Mouse (Mus musculus) macrophage (primary cell): ENCODE results near the gene Tollip. TPM values are rescaled to one million over a fixed set of nuclear protein-coding genes. Genes with fewer than 3 reads are reported as not detected.

Experiments used
- H3K27ac ChIP-seq: fragments of 350-480 bp; formaldehyde crosslinking; 2 replicates; pipeline ENCODE4 v1.9.0; 2021
- H3K36me3 ChIP-seq: fragments of 350-480 bp; formaldehyde crosslinking; 2 replicates; pipeline ENCODE4 v1.9.0; 2021; ENCODE audit errors: inconsistent target
- H3K4me3 ChIP-seq: fragments of 350-480 bp; formaldehyde crosslinking; 2 replicates; pipeline ENCODE4 v1.9.0; 2021; ENCODE audit errors: inconsistent target
- H3K79me2 ChIP-seq: fragments of 350-480 bp; formaldehyde crosslinking; 2 replicates; pipeline ENCODE4 v1.9.0; 2021; ENCODE audit errors: inconsistent target
- WGBS: methylation state at CpG from one replicate; pipeline ENCODE4 v1.1.7; 2026; ENCODE audit warnings: inconsistent platforms; ENCODE audit not compliant: missing documents; 5-methylcytosine and 5-hydroxymethylcytosine counted together
- polyA plus RNA-seq: library from polyadenylated mRNA; stranded (reverse); fragments of 250-400 nt; gene quantifications from 3 replicates; pipeline ENCODE4 v1.2.4, GENCODE M21; 2018; ENCODE audit warnings: inconsistent platforms
- total RNA-seq, 78 experiments: library from RNA; depleted of rRNA; stranded (reverse); fragments of 250-400 nt; gene quantifications; 1 replicate in 9 of 78; 2 replicates in 24 of 78; 3 replicates in 43 of 78; 4 replicates in 2 of 78; pipeline ENCODE4 v1.2.4; 2018; ENCODE audit warnings: inconsistent platforms in 56 of 78

Tollip gene
- total RNA-seq (2018; cell fraction: chromatin; rRNA removed), result 100 to 1,000 TPM in 9 of 26 experiments, 10 to 100 TPM in 17; 39.0 to 224 (median 82.2) TPM
- total RNA-seq (2018; cell fraction: cytosol; rRNA removed), result 100 to 1,000 TPM in 4 of 26 experiments, 10 to 100 TPM in 22; 49.7 to 129 (median 77.4) TPM
- 100 to 1,000 TPM in 6 of 26 experiments, 10 to 100 TPM in 20; 47.6 to 144 (median 73.2) TPM for total RNA-seq (2018; cell fraction: nucleus; rRNA removed)
- polyA plus RNA-seq, result 55.0 to 65.0 TPM (median 55.4 TPM) in 3 replicates

DNA sequence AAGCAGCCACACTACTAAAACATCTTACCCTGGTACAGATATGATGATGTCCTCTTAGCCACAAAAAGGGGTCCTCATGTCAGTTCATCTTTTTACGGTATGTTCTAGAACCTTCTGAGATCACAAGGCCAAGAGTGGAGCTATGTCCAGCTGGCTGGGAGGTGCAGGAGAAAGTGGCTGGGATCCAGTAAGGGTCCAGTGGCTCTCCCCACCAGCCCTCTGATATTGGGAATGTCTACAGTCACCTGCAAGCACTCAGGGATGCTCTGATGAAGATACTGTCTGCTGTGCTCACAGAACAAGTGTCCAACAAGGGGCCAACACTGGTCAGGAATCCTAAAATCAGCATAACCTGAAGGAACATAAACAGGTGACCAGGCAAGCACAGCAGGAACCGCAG, at the start of gene Tollip:
Tollip (minus strand) TSS at position 101 of the 400 bp plus-strand sequence.
- Histone ChIP-seq H3K27ac (no peak within 1 kb of the TSS), H3K4me3 (no peak within 1 kb of the TSS), H3K79me2 (no peaks in the 10 kb centered on the region), H3K36me3 (no peaks in the 10 kb centered on the region)
- 95% methylated on average over 2 of the region's 2 CpGs for WGBS

DNA sequence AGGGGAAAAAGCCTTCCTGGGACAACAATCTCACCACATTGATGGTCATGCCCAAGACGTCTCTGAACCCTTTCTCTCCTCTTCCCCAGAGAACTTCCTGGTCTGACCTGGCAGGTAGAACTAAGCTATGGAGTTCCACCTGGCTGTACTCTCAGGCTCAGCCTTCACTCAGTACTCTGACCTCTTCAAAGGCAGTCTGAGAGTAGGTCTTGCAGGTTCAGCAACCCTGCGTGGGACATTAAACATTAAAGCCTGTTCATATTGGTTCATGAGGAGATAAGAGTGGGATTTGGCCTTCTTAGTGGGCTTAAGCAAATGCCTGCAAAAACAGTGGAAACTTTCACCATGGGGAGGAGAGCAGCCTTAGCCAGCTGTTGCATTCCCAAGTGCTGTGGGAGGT, 48.0 kb upstream of the Tollip start:
- WGBS, result 81% methylated on average over 2 of the region's 2 CpGs
- Histone ChIP-seq H3K79me2 (no peaks in the 10 kb centered on the region), H3K4me3 (no peak overlapping the region), H3K27ac (no peak overlapping the region), H3K36me3 (no peaks in the 10 kb centered on the region)

DNA sequence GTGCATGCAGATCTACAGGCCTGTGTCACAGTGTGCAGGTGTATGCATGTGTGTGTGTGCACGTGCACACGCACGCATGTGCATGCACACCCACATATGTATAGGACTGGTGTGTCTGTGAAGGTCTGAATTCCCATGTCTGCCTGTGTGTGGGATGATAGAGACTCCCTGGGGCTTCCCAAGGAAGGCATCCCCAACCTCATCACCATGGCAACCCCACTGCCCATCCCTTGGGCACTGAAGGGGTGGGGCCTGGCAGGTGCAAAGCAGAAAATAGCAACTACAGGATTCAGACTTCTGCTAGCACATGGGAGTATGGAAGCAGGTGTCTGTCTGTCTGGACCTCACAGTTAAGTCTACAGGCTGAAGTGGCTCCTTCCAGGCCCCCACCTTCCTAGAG, 44.2 kb upstream of the Tollip start:
- Histone ChIP-seq H3K4me3 (no peak overlapping the region), H3K79me2 (no peaks in the 10 kb centered on the region), H3K36me3 (no peaks in the 10 kb centered on the region), H3K27ac (no peak overlapping the region)
- WGBS, result 96% methylated on average over 3 of the region's 3 CpGs

DNA sequence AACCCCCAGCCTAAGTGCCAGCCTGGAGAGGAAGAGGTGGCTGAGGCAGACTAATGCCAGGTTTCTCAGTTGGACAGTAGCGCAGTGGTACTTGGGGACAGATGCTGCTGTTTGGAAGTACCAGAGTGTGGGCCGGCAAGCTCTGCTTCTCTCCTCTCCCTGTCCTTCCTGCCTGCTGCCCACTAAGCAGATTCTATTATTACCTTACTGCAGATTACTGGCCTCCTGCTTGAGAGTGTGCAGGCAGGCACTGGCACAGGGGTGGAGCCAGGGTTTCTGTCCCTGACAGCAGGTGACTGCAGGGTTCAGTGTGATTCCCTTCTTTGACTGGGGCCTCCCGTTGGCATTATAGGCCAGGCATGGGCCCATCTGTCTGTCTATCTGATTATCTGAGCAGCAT, 43.2 kb upstream of the Tollip start:
- Histone ChIP-seq H3K4me3 (no peak overlapping the region), H3K27ac (no peak overlapping the region), H3K79me2 (no peaks in the 10 kb centered on the region), H3K36me3 (no peaks in the 10 kb centered on the region)
- 82% methylated on average over 3 of the region's 3 CpGs for WGBS

DNA sequence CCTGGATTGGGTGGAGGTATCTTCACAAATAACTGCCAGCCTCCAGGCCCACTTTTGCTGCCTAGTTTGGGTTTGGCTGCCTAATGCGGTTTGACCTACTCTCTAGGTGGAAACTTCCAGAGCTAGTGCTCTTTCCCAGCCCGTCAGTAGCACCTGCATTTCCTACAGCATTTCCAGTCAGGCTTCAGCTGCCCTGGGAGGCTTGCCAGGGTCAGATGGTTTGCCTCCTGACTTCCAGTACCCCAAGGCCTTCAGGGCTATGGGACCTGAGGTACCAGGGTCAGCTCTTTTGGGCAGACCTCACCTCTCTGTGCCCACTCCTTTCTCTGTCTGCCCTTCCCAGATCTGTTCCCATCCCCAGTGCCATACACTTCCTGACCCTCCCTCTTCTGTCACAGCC, 42.6 kb upstream of the Tollip start:
- Histone ChIP-seq H3K36me3 (no peaks in the 10 kb centered on the region), H3K27ac (no peak overlapping the region), H3K79me2 (no peaks in the 10 kb centered on the region), H3K4me3 (no peak overlapping the region)
- WGBS, result 82% methylated on average over 2 of the region's 2 CpGs

DNA sequence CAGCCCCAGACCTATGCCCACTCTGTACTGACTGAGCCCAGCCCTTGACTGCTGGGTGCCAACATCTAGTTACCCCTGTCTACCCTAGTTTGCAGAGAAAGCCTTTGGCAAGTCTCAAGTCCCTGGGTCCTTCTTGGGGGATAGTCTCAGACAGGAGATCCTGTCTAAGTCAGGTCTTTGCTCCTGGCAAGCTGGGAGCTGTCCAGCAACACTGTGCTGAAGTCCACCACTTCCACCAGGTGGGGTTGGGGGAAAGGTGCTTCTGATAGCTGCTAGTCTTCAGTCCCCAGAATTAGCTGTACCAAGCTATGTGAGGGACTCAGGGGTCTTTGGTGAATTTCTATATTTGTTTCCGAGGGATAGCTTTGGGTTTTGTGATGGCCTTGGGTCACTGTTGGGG, 40.8 kb upstream of the Tollip start:
- no peak overlapping the region for H3K27ac ChIP-seq
- H3K36me3 ChIP-seq, result no peaks in the 10 kb centered on the region
- WGBS, result 93% methylated on average over 1 of the region's 1 CpGs
- H3K79me2 ChIP-seq, result no peaks in the 10 kb centered on the region
- H3K4me3 ChIP-seq, result no peak overlapping the region

DNA sequence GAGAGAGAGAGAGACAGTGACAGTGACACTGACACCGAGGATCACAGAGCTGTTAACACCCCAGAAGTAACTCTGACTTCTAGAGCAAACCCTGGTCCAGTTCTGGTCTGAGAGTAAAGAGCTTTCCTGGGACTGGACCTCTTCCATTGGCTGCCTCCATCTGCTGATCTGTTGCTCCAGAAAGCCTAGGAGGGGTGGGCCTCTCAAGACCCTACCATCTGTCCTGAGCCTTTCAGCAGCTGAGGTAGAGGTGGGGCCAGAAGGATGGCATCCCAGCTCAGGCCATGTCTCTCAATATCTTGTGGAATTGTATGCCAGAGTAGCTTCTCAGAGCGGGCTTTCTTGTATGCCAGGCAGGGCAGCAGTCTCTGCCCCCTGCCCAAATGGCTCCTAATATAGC, 39.9 kb upstream of the Tollip start:
- Histone ChIP-seq H3K27ac (no peak overlapping the region), H3K36me3 (no peaks in the 10 kb centered on the region), H3K79me2 (no peaks in the 10 kb centered on the region), H3K4me3 (no peak overlapping the region)
- WGBS, result 71% methylated on average over 2 of the region's 2 CpGs

DNA sequence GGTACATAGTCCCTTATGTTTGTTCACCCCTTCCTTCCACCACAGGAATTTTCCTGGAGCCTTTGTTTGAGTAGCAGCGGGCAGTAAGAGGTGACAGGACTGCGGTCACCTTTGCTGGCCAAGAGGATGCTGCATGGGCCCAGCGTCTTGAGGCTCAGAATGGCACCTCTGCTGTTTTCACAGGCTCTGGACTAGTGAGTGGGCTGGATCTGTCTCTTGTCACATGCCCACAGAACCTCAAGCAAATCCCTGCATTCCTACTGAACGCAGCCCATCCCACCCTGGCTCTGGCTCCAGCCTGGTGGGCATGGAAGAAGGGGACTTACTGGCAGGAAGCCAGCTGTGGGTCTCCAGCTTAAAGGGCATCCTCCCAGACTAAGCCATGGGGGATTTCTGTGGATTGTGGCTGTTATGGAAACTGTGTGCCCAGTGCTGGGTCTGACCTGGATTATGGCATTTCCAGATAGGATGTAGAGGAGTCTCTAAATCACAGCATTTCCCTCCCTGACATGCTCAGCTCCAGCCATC, 39.3 kb upstream of the Tollip start:
- Histone ChIP-seq H3K79me2 (no peaks in the 10 kb centered on the region), H3K36me3 (no peaks in the 10 kb centered on the region), H3K4me3 (no peak overlapping the region), H3K27ac (no peak overlapping the region)
- WGBS, result 87% methylated on average over 4 of the region's 4 CpGs

DNA sequence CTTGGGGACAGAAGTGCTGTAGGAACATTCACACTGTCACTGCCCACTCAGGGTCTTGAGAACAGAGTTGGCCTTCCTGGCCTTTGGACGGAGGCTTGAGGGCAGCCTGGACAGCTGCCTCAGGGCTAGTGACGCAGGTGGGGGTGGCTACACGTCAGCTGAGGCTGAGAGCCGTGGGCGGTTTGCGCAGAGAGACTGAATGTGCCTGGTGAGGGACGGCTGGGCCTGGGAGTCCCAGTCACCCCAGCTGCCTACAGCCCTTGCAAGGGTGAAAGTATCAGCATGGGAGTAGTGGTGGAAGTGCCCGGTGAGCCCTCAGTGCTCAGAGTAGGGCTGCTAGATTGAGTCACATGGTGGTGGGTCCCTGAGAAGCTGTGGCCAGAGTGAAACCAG, 37.9 kb upstream of the Tollip start:
- Histone ChIP-seq H3K27ac (no peak overlapping the region), H3K4me3 (no peak overlapping the region), H3K79me2 (no peaks in the 10 kb centered on the region), H3K36me3 (no peaks in the 10 kb centered on the region)
- WGBS, result 79% methylated on average over 8 of the region's 8 CpGs

DNA sequence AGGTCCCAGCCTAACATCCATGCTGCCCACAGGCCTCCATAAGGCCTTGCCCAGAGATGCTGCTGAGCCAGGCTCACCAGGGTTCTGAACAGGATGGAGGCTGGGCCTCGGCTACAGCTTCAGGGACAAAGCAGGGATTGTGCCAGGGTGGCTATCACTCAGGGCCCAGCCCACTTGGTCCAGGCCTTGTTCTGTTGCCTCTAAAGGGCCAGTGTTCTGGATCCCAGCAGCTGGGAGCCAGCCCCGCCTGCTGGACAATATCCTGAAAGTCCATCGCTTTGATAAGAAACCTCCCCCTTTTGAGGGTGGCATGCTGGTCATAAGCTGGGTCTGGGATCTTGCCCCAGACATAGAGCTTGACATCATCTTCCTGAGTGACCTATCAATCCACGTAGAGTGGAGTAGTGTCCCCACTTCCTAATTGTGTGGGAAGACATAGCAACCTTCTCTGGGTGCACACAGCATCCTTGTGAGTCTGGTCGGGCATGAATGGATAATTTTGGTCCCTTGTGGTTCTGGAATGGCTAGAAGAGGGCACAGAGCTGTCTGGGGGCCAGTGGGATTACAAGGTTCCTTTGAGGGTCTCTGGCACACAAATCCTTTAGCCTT, 37.4 kb upstream of the Tollip start:
- H3K36me3 ChIP-seq, result no peaks in the 10 kb centered on the region
- H3K27ac ChIP-seq, result no peak overlapping the region
- 81% methylated on average over 5 of the region's 5 CpGs for WGBS
- H3K4me3 ChIP-seq, result no peak overlapping the region
- no peaks in the 10 kb centered on the region for H3K79me2 ChIP-seq

DNA sequence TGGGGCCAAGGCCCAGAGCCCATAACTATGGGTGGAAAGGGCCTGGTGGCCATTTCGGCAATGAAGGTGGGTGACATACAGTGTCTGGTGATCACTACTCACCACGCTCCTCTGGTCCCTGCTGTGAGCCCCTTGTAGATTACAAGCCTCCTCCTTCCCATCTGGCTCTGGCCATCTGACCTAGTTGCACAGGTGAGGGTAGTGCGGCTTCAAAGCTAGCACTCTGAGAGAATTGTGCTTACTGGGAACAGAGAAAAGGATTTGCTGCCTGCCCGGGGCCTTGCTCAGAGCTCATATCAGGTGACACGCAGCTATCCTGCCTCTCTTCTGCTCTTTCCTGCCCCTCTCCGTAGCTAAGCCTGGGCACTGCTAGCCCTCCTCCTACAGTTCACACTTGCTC, 35.3 kb upstream of the Tollip start:
- Histone ChIP-seq H3K27ac (no peak overlapping the region), H3K4me3 (no peak overlapping the region), H3K79me2 (no peaks in the 10 kb centered on the region), H3K36me3 (no peaks in the 10 kb centered on the region)
- WGBS, result 71% methylated on average over 5 of the region's 6 CpGs

DNA sequence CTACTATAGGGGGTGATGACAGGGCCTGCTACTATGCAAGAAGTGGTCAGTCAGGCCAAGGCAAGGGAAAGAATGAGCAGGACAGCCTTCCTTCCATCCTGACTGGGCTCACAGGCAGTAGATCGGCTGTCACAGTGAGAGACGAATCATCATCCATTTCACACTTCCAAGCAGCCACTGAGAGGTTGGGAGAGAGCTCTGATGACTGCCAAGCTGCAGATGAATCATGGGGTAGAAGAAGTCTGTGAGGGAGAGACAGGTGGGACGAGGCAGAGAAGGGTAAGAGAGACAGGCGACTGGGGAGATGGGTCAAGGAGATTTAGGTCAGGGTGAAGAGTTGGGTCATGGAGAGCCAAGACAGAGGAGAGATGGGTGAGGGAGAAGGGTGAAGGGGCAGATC, 34.6 kb upstream of the Tollip start:
- Histone ChIP-seq H3K27ac (no peak overlapping the region), H3K36me3 (no peaks in the 10 kb centered on the region), H3K79me2 (no peaks in the 10 kb centered on the region), H3K4me3 (no peak overlapping the region)
- WGBS, result 83% methylated on average over 4 of the region's 4 CpGs

DNA sequence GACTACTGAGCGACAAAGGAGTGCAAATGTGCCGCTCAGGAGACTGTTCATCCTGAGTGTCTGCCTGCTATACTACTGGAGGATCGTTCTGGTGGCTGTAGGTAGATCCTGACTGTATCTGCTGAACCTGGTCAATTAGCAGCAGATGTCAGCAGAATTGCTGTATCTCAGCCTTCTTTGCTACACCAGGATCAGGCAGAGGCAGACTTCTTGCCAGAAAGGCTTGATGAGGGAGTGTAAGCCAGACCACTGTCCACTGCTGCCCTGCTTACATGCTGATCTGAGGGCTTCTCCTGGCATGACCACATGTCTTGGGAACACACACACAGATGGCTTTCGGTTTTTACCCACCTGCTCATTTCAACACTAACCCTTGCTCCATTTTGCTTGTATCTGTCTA, 33.5 kb upstream of the Tollip start:
- Histone ChIP-seq H3K4me3 (no peak overlapping the region), H3K79me2 (no peaks in the 10 kb centered on the region), H3K36me3 (no peaks in the 10 kb centered on the region), H3K27ac (no peak overlapping the region)
- WGBS, result 89% methylated on average over 4 of the region's 4 CpGs

DNA sequence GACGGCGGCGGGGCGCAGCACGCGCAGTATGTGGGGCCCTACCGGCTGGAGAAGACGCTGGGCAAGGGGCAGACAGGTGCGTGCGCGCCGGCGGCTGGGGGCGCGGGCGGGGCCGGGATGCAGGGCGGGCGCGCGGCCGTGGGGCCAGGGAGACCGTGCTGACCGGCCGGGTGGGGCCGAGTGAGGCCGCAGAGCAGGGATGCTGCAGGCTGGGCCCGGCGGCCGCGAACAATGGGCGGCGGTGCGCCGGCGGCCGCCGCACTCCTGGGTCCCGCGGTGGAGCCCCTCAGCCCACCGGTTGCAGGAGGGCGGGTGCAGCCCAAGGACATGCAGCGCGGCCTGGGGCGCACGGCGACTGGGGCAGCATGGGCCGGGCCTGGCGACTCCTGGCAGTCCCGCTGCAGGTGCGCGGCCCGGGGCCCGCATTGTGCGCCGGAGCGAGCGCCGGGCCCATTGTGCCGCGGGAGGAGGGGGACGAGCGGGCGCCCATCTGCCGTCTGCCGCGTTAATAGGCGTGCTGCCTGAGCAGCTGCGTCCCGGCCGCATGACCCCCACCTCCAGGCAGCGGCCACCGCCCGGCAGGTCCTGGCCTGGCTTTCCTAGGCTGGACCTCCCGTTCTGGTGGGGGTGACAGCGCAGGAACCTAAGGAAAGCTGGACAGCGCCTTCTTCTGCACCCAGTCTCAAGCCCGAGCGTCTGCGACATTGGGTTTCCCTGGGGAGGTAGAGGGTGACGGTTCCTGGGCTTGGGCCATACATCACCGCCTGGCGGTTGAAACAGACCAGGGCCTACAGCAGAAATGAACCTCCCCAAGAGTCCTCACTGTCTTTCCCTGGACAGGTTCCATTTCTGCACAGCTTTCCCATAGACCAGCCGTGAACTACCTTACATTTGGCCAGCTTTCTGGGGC, 32.1 kb upstream of the Tollip start:
- no peaks in the 10 kb centered on the region for H3K79me2 ChIP-seq
- no peaks in the 10 kb centered on the region for H3K36me3 ChIP-seq
- WGBS, result 3% methylated on average over 73 of the region's 84 CpGs
- H3K27ac ChIP-seq, result no peak overlapping the region
- no peak overlapping the region for H3K4me3 ChIP-seq

DNA sequence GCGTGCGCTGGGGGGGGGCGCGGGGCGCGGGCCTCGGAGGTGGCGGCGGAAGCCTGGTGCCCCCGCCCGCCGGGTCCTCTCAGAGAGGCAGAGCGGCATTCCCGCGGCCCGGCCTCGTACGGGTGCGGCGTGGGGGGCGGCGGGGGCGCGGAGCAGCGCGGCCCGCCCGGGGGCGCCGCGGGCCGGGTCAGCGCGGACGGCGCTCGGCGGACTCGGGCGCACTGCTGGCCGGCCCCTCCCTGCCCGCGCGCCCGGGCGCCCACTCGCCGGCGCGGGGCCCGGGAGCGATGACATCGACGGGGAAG, 31.4 kb upstream of the Tollip start:
- 2% methylated on average over 44 of the region's 54 CpGs for WGBS
- no peaks in the 10 kb centered on the region for H3K79me2 ChIP-seq
- no peaks in the 10 kb centered on the region for H3K36me3 ChIP-seq
- no peak overlapping the region for H3K4me3 ChIP-seq
- no peak overlapping the region for H3K27ac ChIP-seq
